Mouse (Mus musculus) R1 (cell line): ENCODE results near the gene Trak1.

Experiments
- DNase-seq: peaks from one replicate; pipeline ENCODE4 v3.0.0-alpha.2; 2018; ENCODE audit warnings: low read depth, low spot score

The Trak1 gene

GRCm38 (mm10) chr9:121347981-121348380, 50.7 kb downstream of the Trak1 start:
- DNase-seq: no peak

- peak; percentile 75 for DNase-seq
These were observed 51.2 kb downstream of the Trak1 start for GRCm38 (mm10) chr9:121348476-121348875.

GRCm38 (mm10) chr9:121349111-121349510, 51.8 kb downstream of the Trak1 start:
- no peak for DNase-seq

DNA sequence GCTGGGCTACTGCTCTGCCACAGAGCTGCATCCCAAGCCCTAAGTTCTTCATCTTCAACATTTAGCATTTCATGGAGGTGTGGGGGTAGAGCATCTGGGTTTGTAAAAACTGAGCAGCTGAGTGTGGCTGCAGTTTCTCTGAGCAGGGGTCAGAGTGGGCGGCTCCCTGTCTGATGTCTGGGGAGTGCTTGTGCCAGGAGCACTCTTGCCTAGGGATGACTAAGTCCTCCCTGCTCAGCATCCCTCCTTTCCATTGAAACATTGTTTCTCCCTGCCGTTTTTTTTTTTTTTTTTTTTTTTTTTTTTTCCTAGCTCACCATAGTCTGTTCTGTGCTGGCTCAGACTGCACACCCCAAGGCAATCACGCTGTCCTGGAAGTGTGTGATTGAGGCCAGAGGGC, 53.3 kb downstream of the Trak1 start:
- DNase-seq: no peak

GRCm38 (mm10) chr9:121351388-121352078, 54.2 kb downstream of the Trak1 start:
- DNase-seq: no peak

DNA sequence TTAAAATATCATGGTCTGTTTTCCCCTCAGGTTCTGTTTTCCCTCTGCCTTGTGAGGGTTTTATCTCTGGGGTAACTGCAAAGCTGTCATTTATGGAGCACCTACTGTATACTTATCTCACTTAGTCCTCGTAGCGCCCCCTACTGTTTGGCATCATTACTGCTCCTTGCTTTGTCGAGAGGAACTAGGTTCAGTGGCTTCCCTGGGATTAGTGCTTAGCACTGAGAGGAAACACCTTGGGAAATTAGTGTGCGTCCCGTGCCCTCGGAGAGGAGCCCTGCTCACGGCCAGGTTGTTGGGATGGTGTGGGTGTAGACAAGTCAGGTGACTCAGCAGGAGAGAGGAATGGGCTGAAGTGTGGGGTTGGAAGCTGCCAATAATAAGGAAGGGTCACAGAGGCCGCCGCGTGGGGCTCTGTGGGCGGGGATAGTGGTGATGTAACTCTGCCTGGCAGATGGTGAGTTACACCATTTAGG, 54.9 kb downstream of the Trak1 start:
- peak; percentile 85 for DNase-seq

- DNase-seq: no peak
These were observed 55.4 kb downstream of the Trak1 start for GRCm38 (mm10) chr9:121352726-121353125.

DNA sequence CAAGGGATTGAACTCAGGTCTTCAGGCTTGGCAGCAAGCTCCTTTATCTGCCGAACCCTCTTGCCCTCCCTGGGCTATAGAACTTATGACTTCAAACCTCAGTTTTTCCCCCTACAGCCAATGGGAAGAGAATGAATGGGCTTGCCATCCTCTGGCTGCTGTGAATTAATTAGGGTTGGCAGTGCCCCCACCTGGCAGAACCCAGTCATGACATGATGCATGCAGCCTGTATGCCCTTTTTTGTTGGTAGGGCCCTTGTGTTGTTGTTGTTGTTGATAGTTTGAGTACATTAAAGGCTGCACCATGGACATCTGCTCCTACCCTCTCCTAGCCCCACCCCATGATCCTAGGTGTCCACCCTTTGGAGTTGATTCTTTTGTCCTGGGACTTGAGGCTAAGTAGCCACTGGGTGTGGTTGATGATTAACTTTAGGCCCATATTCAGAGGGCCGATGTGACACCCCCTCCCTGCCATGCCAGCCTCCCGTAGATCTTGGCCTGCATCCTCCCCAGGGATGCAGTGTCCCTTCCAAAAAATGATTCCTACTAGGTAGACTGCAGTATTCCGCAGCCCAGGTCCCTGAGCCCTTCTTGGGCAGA, 57.6 kb downstream of the Trak1 start:
- DNase-seq: peak; percentile 73

DNA sequence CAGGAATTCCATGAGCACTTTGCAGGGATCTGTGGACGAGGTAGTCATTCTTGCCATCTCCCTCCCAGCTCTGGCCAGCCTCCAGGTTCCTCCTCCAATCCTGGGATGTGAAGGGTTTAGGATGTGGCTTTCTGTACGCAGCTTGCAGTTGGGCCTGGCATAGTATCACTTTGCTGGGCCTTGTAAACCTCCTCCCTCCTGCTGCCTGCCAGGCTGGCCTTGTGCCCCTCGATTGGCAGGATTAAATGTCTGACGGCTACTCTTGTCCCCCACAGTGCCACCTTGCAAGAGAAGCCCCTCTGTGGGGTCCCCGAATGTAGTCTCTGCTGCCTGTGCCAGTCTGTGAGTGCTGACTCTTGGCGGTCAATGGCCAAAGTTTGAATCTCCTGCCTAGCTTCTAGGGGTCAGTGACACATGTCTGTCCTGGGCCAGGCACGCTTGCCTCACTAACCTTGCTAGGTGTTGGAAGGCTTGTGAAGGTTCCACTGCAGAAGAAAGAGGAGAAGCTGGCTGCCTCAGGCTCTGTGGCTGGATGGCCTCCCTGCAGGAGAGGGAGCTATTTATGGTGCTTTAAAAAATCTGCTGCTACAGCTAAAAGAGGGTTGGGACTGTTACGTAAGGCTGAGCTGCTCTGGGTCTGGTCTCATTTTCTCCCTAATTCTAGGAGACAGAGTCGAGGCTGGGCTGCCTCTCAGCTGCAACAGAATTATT, 58.3 kb downstream of the Trak1 start:
- no peak for DNase-seq

DNA sequence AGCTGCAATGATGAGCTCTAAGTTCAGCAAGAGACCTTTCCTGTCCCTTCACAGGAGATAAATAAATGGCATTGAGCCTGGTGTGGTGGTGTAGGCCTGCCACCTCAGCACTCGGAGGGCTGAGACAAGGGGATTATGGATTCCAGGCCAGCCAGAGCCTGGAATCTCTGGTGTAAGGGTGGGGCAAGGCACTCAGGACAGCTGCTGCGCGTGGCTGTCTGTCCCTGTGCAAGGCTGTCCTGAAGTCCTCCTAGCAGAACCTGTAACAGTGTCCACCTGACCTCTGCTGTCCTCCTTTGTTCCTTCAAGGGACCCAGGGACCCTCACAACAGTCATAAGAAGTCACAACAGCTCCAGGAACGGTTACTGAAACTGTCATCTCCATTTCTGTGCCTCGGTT, 59.8 kb downstream of the Trak1 start:
- DNase-seq: no peak

DNA sequence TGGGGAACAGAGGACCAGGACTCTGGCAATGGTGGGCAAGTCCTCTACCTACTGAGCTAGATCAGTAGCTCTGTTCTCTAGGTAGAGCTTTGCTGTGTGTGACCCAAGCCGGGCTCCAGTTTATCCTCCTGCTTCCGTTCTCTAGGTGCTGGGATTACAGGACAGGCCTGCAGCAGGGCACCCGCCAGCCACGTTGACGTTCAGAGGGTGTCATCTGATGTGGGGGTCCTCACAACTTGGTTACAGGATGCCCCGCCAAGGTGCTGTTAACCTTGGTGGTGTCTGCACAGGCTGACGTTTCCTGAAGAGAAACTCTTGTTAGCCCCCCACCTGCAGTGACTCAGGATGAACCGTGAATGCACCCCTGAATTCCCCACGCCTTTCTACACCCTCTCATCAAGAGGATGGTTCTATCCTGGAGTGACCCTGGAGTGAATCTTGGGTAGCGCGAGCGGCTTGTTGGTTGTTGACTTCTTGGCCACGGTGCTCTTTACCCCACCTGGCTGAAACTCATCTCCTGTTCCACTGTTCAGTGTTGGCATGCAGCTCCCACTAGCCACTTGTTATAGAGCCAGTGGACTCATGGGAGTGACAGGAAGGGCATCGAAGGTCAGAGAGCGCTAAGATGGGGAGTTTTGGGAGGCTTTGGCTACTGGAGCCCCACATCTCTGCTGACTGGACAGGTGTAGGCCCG, 60.4 kb downstream of the Trak1 start:
- no peak for DNase-seq

DNA sequence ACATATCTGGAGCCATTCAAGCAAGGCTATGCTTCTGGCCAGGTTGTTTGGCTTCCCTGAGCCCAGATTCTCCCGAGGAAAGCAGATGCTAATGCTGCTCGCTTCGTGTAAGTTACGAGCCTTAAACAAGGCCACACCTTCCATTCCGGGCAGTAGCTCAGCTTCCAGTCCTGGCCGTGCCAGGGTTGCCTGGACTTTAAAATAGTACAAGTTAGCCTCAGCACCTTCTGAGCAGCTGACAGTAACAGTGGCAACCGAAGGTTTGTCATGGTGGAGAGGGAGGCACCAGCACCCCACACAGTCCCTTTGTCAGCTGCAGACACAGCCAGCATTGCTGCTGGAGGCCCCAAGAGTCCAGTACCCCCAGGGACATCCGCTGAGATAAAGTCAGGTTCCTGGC, 61.1 kb downstream of the Trak1 start:
- DNase-seq: no peak

- DNase-seq: no peak
These were observed 62.1 kb downstream of the Trak1 start for GRCm38 (mm10) chr9:121359266-121359972.

- no peak for DNase-seq
These were observed 63.1 kb downstream of the Trak1 start for GRCm38 (mm10) chr9:121360327-121360954.

GRCm38 (mm10) chr9:121361010-121361409, 63.7 kb downstream of the Trak1 start:
- no peak for DNase-seq

DNA sequence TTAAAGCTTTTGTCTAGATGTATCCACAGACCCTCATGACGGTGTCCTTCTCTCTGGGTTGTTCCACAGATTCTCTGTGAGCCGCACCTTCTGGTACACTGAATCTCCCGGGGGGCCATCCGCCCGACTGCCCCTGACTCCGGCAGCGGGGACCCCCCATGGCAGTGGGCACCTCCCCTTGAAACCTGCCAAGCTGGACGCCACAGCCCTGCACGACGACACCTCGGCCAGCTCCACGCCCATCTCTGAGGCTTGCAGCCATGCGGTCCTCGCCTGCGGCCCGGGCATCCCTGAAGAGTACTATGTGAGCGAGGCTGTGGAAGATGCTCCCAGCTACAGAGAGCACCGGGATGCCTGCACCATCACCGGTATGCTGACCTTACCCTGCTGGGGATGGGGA, 66.6 kb downstream of the Trak1 start:
- DNase-seq: no peak

GRCm38 (mm10) chr9:121366135-121366863, 69.0 kb downstream of the Trak1 start:
- DNase-seq: no peak

GRCm38 (mm10) chr9:121366864-121367245, 69.6 kb downstream of the Trak1 start:
- no peak for DNase-seq

DNA sequence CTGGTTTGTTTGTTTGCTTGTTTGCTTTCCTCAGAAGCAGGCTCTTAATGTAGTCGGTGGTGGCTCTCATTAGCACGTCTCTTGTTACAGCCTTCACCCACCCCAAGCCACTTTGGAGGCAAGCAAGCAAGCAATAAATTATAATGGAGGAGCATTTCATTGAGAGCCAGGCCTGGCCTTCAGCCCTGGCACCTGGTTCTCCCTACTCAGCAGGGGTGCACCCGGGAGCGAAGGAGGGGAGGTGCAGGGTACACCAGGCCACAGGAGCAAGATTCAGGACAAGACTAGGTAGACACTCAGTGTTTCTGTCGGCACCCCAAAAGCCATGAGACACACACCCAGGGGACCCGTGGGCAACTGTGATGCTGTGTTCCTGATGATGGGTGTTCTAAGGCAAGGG, 72.3 kb downstream of the Trak1 start:
- no peak for DNase-seq

- DNase-seq: peak; percentile 95
These were observed 74.1 kb downstream of the Trak1 start for GRCm38 (mm10) chr9:121371346-121371891.
